Mouse (Mus musculus): ENCODE data around the gene Epm2aip1. TPM values are rescaled to one million over a fixed set of nuclear protein-coding genes. Genes with fewer than 3 reads are reported as not detected.

Epm2aip1 gene
- polyA plus RNA-seq, 1 experiment from 2014 or later = 32.8 TPM

- no peak overlapping the region for H3K4me3 ChIP-seq
- 94% methylated on average over 4 of the region's 4 CpGs for WGBS
- H3K27me3 ChIP-seq (replicated peaks) = no peaks in the 10 kb centered on the region
- ATAC-seq (ENCODE audit: insufficient number of reproducible peaks, low FRiP score) = no peak
- H3K4me1 ChIP-seq (replicated peaks) = no peaks in the 10 kb centered on the region
- no peak overlapping the region for H3K27ac ChIP-seq (ENCODE audit: poor library complexity, severe bottlenecking)
- no peak overlapping the region for H3K9ac ChIP-seq
- no peak overlapping the region for H3K4me2 ChIP-seq
- H3K9me3 ChIP-seq (replicated peaks) = no peaks in the 10 kb centered on the region
- H3K36me3 ChIP-seq = peaks cover 74% of the 10 kb centered on the region
Observed at GRCm38 (mm10) chr9:111261356-111261755, 10.4 kb upstream of the Epm2aip1 start.

GRCm38 (mm10) chr9:111267998-111268397 lies 3.7 kb upstream of the Epm2aip1 start:
- Histone ChIP-seq H3K27me3 (replicated peaks) (no peaks in the 10 kb centered on the region), H3K4me1 (replicated peaks) (peaks cover 8% of the 10 kb centered on the region), H3K36me3 (peaks cover 38% of the 10 kb centered on the region), H3K4me2 (no peak overlapping the region), H3K27ac (ENCODE audit: poor library complexity, severe bottlenecking) (no peak overlapping the region), H3K9me3 (replicated peaks) (no peaks in the 10 kb centered on the region), H3K4me3 (no peak overlapping the region), H3K9ac (no peak overlapping the region)
- WGBS = 96% methylated on average over 2 of the region's 2 CpGs
- no peak for ATAC-seq (ENCODE audit: insufficient number of reproducible peaks, low FRiP score)

- Histone ChIP-seq H3K4me2 (peak overlapping the region; percentile 63), H3K4me1 (replicated peaks) (peaks cover 23% of the 10 kb centered on the region), H3K9me3 (replicated peaks) (no peaks in the 10 kb centered on the region), H3K36me3 (peaks cover 28% of the 10 kb centered on the region), H3K27ac (ENCODE audit: poor library complexity, severe bottlenecking) (peak overlapping the region; percentile 94), H3K9ac (peak overlapping the region; percentile 87), H3K27me3 (replicated peaks) (no peaks in the 10 kb centered on the region), H3K4me3 (peak overlapping the region; percentile 85)
- WGBS = 15% methylated on average over 5 of the region's 5 CpGs
- ATAC-seq (ENCODE audit: insufficient number of reproducible peaks, low FRiP score) = no peak
Observed at GRCm38 (mm10) chr9:111270606-111271005, 1.1 kb upstream of the Epm2aip1 start.

GRCm38 (mm10) chr9:111271056-111271433 lies 684 bp upstream of the Epm2aip1 start:
- Histone ChIP-seq H3K9me3 (replicated peaks) (no peaks in the 10 kb centered on the region), H3K4me1 (replicated peaks) (peaks cover 26% of the 10 kb centered on the region), H3K4me2 (peak overlapping the region; percentile 63), H3K27ac (ENCODE audit: poor library complexity, severe bottlenecking) (peak overlapping the region; percentile 94), H3K27me3 (replicated peaks) (no peaks in the 10 kb centered on the region), H3K4me3 (peak overlapping the region; percentile 85), H3K9ac (peak overlapping the region; percentile 87), H3K36me3 (peaks cover 26% of the 10 kb centered on the region)
- peak; percentile 63 for ATAC-seq (ENCODE audit: insufficient number of reproducible peaks, low FRiP score)
- WGBS = under 1% methylated on average over 32 of the region's 32 CpGs

- no peak for ATAC-seq (ENCODE audit: insufficient number of reproducible peaks, low FRiP score)
- Histone ChIP-seq H3K27ac (ENCODE audit: poor library complexity, severe bottlenecking) (peak overlapping the region; percentile 98), H3K4me1 (replicated peaks) (peaks cover 32% of the 10 kb centered on the region), H3K9me3 (replicated peaks) (no peaks in the 10 kb centered on the region), H3K4me3 (peak overlapping the region; percentile 85), H3K4me2 (peak overlapping the region; percentile 92), H3K27me3 (replicated peaks) (no peaks in the 10 kb centered on the region), H3K9ac (peak overlapping the region; percentile 95), H3K36me3 (peaks cover 20% of the 10 kb centered on the region)
- 10% methylated on average over 19 of the region's 19 CpGs for WGBS
Observed at GRCm38 (mm10) chr9:111272356-111272755, 627 bp downstream of the Epm2aip1 start.

- no peaks in the 10 kb centered on the region for H3K9me3 ChIP-seq (replicated peaks)
- peak overlapping the region; percentile 95 for H3K9ac ChIP-seq
- no peak overlapping the region for H3K27ac ChIP-seq (ENCODE audit: poor library complexity, severe bottlenecking)
- H3K4me2 ChIP-seq = peak overlapping the region; percentile 92
- H3K36me3 ChIP-seq = peaks cover 20% of the 10 kb centered on the region
- H3K27me3 ChIP-seq (replicated peaks) = no peaks in the 10 kb centered on the region
- peaks cover 32% of the 10 kb centered on the region for H3K4me1 ChIP-seq (replicated peaks)
- H3K4me3 ChIP-seq = peak overlapping the region; percentile 85
- ATAC-seq (ENCODE audit: insufficient number of reproducible peaks, low FRiP score) = no peak
- WGBS = 66% methylated on average over 15 of the region's 15 CpGs
Observed at GRCm38 (mm10) chr9:111272996-111273785, 1.5 kb downstream of the Epm2aip1 start.

GRCm38 (mm10) chr9:111273958-111274357 lies 2.2 kb downstream of the Epm2aip1 start:
- WGBS = 91% methylated on average over 1 of the region's 1 CpGs

GRCm38 (mm10) chr9:111275156-111275555 lies 3.4 kb downstream of the Epm2aip1 start:
- Histone ChIP-seq H3K36me3 (peaks cover 36% of the 10 kb centered on the region), H3K9ac (0 out of 2 replicates have a peak overlapping the region, but pooled peaks have one; percentile 20), H3K27me3 (replicated peaks) (no peaks in the 10 kb centered on the region), H3K27ac (ENCODE audit: poor library complexity, severe bottlenecking) (no peak overlapping the region), H3K4me3 (peak overlapping the region; percentile 5; the same call in 1 of the 2 replicates), H3K4me2 (peak overlapping the region; percentile 61), H3K9me3 (replicated peaks) (no peaks in the 10 kb centered on the region), H3K4me1 (replicated peaks) (peaks cover 32% of the 10 kb centered on the region)
- WGBS = 19% methylated on average over 1 of the region's 1 CpGs
- no peak for ATAC-seq (ENCODE audit: insufficient number of reproducible peaks, low FRiP score)

More at GRCm38 (mm10) chr9:111273958-111274357, 2.2 kb downstream of the Epm2aip1 start:
- Histone ChIP-seq H3K36me3 (peaks cover 27% of the 10 kb centered on the region), H3K9ac (no peak overlapping the region), H3K27me3 (replicated peaks) (no peaks in the 10 kb centered on the region), H3K27ac (ENCODE audit: poor library complexity, severe bottlenecking) (no peak overlapping the region), H3K4me1 (replicated peaks) (peaks cover 32% of the 10 kb centered on the region), H3K4me3 (no peak overlapping the region), H3K9me3 (replicated peaks) (no peaks in the 10 kb centered on the region), H3K4me2 (no peak overlapping the region)
- ATAC-seq (ENCODE audit: insufficient number of reproducible peaks, low FRiP score) = no peak

- no peaks in the 10 kb centered on the region for H3K36me3 ChIP-seq
- no peak overlapping the region for H3K4me3 ChIP-seq
- H3K4me2 ChIP-seq = no peak overlapping the region
- H3K27ac ChIP-seq (ENCODE audit: poor library complexity, severe bottlenecking) = no peak overlapping the region
- ATAC-seq (ENCODE audit: insufficient number of reproducible peaks, low FRiP score) = no peak
- peaks cover 15% of the 10 kb centered on the region for H3K4me1 ChIP-seq (replicated peaks)
- H3K27me3 ChIP-seq (replicated peaks) = no peaks in the 10 kb centered on the region
- no peaks in the 10 kb centered on the region for H3K9me3 ChIP-seq (replicated peaks)
- H3K9ac ChIP-seq = no peak overlapping the region
- 61% methylated on average over 3 of the region's 3 CpGs for WGBS
Observed at GRCm38 (mm10) chr9:111285061-111285460, 13.3 kb downstream of the Epm2aip1 start.

- Histone ChIP-seq H3K36me3 (no peaks in the 10 kb centered on the region), H3K9ac (no peak overlapping the region), H3K4me3 (no peak overlapping the region), H3K4me2 (no peak overlapping the region; the same call in 1 of the 2 replicates), H3K9me3 (replicated peaks) (no peaks in the 10 kb centered on the region), H3K4me1 (replicated peaks) (peaks cover 15% of the 10 kb centered on the region), H3K27me3 (replicated peaks) (no peaks in the 10 kb centered on the region), H3K27ac (ENCODE audit: poor library complexity, severe bottlenecking) (no peak overlapping the region)
- WGBS = 12% methylated on average over 5 of the region's 5 CpGs
- no peak for ATAC-seq (ENCODE audit: insufficient number of reproducible peaks, low FRiP score)
Observed at GRCm38 (mm10) chr9:111285676-111286075, 13.9 kb downstream of the Epm2aip1 start.

- WGBS = 69% methylated on average over 2 of the region's 2 CpGs
- Histone ChIP-seq H3K4me1 (replicated peaks) (peaks cover 15% of the 10 kb centered on the region), H3K36me3 (no peaks in the 10 kb centered on the region), H3K27ac (ENCODE audit: poor library complexity, severe bottlenecking) (no peak overlapping the region), H3K9ac (no peak overlapping the region), H3K4me3 (no peak overlapping the region), H3K27me3 (replicated peaks) (no peaks in the 10 kb centered on the region), H3K4me2 (no peak overlapping the region), H3K9me3 (replicated peaks) (no peaks in the 10 kb centered on the region)
- no peak for ATAC-seq (ENCODE audit: insufficient number of reproducible peaks, low FRiP score)
Observed at GRCm38 (mm10) chr9:111286468-111286867, 14.7 kb downstream of the Epm2aip1 start.
